Mouse (Mus musculus) cerebellum, postnatal 25 days (tissue): ENCODE data around the gene Neo1.
A peak's percentile ranks its signal among the peaks of the same experiment; 100 is the strongest.

Experiments used
- DNase-seq, 2 experiments: peaks; one replicate each; pipeline ENCODE4 v3.0.0; 2021; ENCODE audit warnings: mixed read lengths in 2 of 2

The Neo1 gene

GRCm38 (mm10) chr9:58859080-58859635 is 177.1 kb downstream of the Neo1 start:
- no peak for DNase-seq

- no peak for DNase-seq
These were observed 181.3 kb downstream of the Neo1 start for GRCm38 (mm10) chr9:58854931-58855330.

- no peak for DNase-seq
These were observed 186.5 kb downstream of the Neo1 start for GRCm38 (mm10) chr9:58849576-58850315.

- no peak for DNase-seq
These were observed 188.6 kb downstream of the Neo1 start for GRCm38 (mm10) chr9:58847676-58848075.

- DNase-seq: no peak
These were observed 189.2 kb downstream of the Neo1 start for GRCm38 (mm10) chr9:58847008-58847407.

- DNase-seq: peak in 1 of 2 experiments; percentile 62
These were observed 191.6 kb downstream of the Neo1 start for GRCm38 (mm10) chr9:58844597-58844996.

GRCm38 (mm10) chr9:58841655-58842054 is 194.6 kb downstream of the Neo1 start:
- peak; percentile 63 to 68 for DNase-seq

GRCm38 (mm10) chr9:58838504-58838903 is 197.7 kb downstream of the Neo1 start:
- DNase-seq: peak; percentile 47 to 55

- no peak for DNase-seq
These were observed 199.1 kb downstream of the Neo1 start for GRCm38 (mm10) chr9:58837174-58837573.

GRCm38 (mm10) chr9:58832939-58833338 is 203.3 kb downstream of the Neo1 start:
- no peak for DNase-seq

GRCm38 (mm10) chr9:58829627-58830026 is 206.6 kb downstream of the Neo1 start:
- DNase-seq: no peak
